Mouse (Mus musculus) 3T3-L1 (cell line): ENCODE data around the gene Impdh1.
"Not testable (repeated sequence)": the region's sequence is repeated elsewhere in the genome, so short reads cannot be mapped to it uniquely, and the experiment has no call there.

Experiments used
- DNase-seq: peaks from one replicate; pipeline ENCODE4 v3.0.0-alpha.2; 2015; ENCODE audit warnings: low read depth, low spot score

Gene Impdh1

GRCm38 (mm10) chr6:29215881-29216501 is at the start of gene Impdh1:
Gene Impdh1, minus strand, starts transcription at chr6:29216364.
- DNase-seq, result no peak

DNA sequence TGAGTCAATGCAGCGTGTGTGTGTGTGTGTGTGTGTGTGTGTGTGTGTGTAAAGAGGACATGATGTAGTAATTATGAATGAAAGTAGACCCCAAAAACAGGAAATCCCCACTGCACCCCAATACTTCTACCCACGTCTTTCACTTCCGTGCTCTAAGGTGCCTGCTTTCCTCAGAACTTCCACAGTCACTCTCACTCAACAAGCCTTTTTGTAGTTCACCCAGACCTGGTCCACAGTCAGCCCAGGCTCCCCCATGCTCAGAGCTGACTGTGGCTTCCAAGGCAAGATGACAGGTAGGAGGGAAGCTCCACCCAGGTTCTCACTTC is 48.3 kb upstream of the Impdh1 start:
- DNase-seq, result no peak

GRCm38 (mm10) chr6:29263650-29264455 is 47.7 kb upstream of the Impdh1 start:
- DNase-seq, result peak; percentile 57

DNA sequence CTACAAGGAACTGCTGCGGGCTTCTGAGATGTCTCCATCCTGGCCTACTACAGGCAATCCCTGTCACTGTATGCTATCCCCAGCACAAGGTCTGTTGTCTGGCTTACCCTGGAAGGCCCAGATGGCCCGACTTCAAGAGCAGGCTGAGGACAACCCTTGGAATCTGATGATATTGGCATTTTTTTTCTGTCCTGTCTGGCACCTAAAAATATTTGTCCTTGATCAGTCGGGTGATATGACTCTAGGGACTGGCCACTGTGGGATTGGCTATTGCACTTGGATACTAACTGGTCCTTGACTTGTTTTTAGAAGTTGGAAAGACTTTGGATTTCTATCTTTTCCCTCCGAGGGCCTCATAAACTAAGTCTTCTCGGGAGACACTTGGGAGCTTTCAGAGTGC is 45.7 kb upstream of the Impdh1 start:
- no peak for DNase-seq

DNA sequence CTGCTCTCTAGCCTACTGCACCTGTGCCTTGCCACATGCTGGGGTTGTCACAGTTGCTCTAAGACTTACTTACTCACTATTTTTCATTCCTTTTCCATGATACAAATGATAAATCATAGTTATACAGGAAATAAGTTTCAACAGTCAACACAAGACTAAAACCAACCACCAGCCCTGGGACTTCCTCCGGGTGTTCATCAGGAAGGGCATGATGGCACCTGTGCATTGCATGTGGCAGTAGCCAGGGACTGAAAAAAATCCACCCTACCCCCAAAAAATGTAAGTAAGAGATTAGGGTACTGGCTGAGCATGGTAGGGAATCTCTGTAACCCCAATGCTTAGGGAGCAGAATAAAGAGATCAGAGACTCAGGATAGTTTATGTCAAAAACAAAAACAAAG is 43.3 kb upstream of the Impdh1 start:
- DNase-seq, result no peak

DNA sequence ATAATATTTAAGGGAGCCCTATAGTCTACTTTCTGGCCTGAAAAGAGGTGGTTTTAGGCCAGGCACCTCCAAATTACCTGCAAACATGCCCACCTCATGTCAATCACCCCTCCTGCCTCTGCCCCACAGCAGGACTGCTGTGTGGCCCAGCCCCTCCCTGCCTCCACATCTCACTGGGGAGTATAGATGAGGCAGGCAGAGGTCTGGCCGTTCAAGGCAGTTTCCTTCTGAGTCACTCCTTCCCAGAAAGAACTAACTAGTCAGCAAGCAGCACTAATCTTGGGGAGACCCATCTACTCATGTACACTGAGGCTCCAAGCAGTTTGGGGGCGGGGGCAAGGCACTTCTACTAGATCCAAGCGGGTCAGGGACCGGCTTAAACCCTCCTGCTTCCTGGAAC is 30.9 kb upstream of the Impdh1 start:
- peak; percentile 63 for DNase-seq

- DNase-seq, result peak; percentile 51
Measured at GRCm38 (mm10) chr6:29246585-29246984, 30.4 kb upstream of the Impdh1 start.

- DNase-seq, result no peak
Measured at GRCm38 (mm10) chr6:29246183-29246582, 30.0 kb upstream of the Impdh1 start.

DNA sequence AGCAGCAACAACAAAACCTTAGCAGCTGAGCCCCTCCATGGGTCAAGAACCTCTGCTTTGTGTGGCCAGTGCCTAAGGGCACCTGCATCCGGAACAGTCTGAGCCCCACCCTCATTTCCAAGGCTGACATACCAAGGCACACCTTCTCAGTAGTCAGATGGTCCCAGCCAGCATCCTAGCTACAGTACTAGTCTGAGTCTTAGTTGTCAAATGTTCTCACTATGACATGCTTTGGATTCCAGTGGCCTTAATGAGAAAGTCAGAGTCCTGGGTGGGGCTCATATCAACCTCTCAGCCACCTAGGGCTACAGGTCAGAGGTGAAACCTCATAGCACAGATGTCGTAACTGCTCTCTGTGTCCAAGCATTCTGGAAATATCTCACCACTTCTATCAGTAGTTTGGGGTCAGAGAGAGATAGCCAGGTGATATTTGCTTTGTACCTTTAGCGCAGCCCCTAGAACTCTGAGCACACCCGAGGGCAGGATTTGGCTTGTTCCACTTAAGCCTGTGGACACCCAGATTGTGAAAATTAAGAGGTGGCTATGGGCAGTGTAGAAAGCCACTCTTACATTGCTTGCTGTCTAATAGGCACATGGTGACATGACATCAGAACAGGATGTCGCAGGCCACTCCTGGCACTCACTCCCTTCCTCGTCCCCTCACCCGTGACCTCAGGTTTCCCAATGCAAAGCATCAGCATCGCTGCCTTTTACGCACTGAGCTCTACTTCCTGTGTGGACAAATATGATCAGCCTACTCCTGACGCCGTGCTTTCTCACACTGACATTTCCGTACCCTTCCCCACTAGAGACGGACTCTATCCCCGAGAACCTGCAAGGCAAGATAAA is 29.3 kb upstream of the Impdh1 start:
- peak; percentile 48 for DNase-seq

DNA sequence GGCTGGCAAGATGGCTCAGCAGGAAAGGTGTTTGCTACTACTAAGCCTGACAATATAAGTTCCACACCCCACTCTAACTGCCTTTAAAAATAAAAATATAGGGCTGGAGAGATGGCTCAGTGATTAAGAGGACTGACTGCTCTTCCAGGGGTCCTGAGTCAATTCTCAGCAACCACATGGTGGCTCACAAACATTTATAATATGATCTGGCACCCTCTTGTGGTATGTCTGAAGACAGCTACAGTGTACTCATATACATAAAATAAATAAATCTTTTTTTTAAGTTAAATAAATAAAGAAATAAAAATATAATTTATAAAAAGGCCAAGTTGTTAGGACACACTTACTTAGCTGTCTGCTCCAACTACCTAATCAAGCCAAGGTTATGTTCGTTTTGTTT is 26.1 kb upstream of the Impdh1 start:
- peak; percentile 75 for DNase-seq

- DNase-seq, result peak; percentile 56
Measured at GRCm38 (mm10) chr6:29241697-29242096, 25.5 kb upstream of the Impdh1 start.

GRCm38 (mm10) chr6:29240806-29241205 is 24.6 kb upstream of the Impdh1 start:
- DNase-seq, result peak; percentile 79

GRCm38 (mm10) chr6:29234272-29234671 is 18.1 kb upstream of the Impdh1 start:
- DNase-seq, result peak; percentile 56

GRCm38 (mm10) chr6:29233710-29234109 is 17.5 kb upstream of the Impdh1 start:
- no peak for DNase-seq

DNA sequence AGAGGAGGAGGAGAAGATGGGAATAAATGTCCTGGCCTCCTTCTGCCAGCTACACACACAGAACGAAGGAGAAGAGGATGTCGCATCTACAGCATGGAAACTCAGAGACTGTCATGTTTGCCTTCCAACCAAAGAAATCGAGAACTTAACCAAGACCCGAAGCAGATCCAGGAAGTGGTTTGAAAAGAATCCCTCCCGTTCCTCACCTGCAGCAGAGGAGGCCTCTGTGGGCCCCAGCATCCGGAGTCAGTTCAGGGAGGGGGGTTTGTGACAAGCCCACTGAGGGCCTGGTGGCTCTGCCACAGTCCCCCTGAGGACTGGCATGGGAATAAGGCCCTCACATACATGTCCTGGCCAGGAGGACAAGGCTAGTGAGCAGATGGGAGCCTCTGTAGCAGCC is 16.2 kb upstream of the Impdh1 start:
- DNase-seq, result no peak

DNA sequence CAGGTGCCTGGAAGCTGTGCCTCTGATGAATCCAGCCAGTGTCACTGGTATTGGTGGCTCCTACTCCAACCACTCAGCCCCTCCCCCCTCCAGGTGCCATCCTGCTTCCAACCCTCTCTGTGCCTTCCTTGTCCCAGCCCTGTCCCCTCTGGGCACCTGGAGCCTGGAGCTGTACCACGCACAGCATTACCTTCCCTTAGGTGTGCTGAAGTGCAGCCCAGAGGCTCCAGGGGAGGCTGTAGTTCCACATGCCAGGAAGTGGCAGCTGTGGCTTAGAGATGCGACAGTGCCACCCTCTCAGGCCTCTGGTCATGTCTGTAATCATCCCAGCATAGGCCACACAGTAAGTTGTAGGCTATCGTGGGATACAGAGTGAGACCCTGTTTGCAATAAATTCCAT is 15.6 kb upstream of the Impdh1 start:
- no peak for DNase-seq

DNA sequence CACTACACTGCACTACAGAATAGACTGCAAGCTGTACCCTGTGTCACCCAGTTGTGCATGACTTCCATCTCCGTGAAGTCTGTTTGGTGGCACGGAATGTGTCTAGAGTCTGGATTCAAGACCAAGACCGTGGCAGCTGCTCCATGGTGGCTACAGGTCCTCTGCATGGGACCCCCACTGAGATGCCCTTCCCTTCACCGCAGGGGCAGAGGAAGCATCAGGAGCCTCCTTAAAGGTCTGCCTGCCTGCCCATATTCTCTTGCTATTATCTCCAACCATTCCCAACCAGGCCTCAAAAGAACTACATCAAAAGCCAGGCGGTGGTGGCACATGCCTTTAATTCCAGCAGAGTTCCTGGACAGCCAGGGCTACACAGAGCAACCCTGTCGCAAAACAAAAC is 14.2 kb upstream of the Impdh1 start:
- no peak for DNase-seq

DNA sequence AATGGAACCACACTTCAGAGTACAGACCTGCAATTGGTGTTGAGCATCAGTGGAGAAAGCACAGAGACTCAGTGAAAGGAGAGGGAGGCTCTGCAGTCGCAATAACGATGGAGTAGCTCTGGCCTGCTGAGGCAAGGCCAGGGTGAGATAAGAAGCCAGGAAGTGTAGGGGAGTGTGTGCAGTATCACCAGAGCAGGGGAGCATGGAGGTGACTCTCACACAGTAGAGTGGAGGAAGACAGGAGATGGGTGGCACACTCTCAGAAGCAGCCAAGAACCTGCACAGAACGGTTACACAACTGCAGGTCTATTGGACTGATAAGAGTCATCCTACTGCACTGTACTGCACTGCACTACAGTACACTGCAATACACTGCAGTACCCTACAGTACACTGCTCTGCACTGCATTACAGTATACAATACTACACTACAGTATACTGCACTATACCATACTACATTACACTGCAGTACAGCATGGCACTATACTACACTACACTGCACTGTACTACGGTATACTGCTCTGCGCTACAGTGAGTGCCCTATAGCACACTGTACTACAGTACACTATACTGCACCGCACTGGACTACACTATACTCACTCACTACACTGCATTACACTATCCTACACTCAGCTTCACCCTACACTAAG is 13.2 kb upstream of the Impdh1 start:
- DNase-seq, result no peak

- not testable (repeated sequence) for DNase-seq
Measured at GRCm38 (mm10) chr6:29217717-29218116, 1.6 kb upstream of the Impdh1 start.

- DNase-seq, result no peak
Measured at GRCm38 (mm10) chr6:29215181-29215580, 983 bp downstream of the Impdh1 start.

GRCm38 (mm10) chr6:29214776-29215175 is 1.4 kb downstream of the Impdh1 start:
- no peak for DNase-seq

- no peak for DNase-seq
Measured at GRCm38 (mm10) chr6:29214245-29214644, 1.9 kb downstream of the Impdh1 start.
